Mouse (Mus musculus): ENCODE results near the gene Prm1.
"Not testable (repeated sequence)": the region's sequence is repeated elsewhere in the genome, so short reads cannot be mapped to it uniquely, and the experiment has no call there.

Prm1 gene

GRCm38 (mm10) chr16:10824536-10824935, 18.9 kb upstream of the Prm1 start:
- no peak for DNase-seq (ENCODE audit: low spot score)

- no peak for DNase-seq (ENCODE audit: low spot score)
These were observed 15.7 kb upstream of the Prm1 start for GRCm38 (mm10) chr16:10821387-10821786.

- no peak for DNase-seq (ENCODE audit: low spot score)
These were observed 14.3 kb upstream of the Prm1 start for GRCm38 (mm10) chr16:10819966-10820365.

- no peak for DNase-seq (ENCODE audit: low spot score)
These were observed 13.0 kb upstream of the Prm1 start for GRCm38 (mm10) chr16:10818579-10819135.

- DNase-seq (ENCODE audit: low spot score), result no peak
These were observed 9.2 kb upstream of the Prm1 start for GRCm38 (mm10) chr16:10814864-10815263.

GRCm38 (mm10) chr16:10813726-10814125, 8.1 kb upstream of the Prm1 start:
- no peak for DNase-seq (ENCODE audit: low spot score)

- no peak for DNase-seq (ENCODE audit: low spot score)
These were observed 7.3 kb upstream of the Prm1 start, which contains the start of gene Gm11172 for GRCm38 (mm10) chr16:10812865-10813371. TSS of gene Gm11172 (plus strand) at chr16:10812915.

GRCm38 (mm10) chr16:10810376-10810775, 4.7 kb upstream of the Prm1 start:
- DNase-seq (ENCODE audit: low spot score), result no peak

GRCm38 (mm10) chr16:10802420-10802819, 3.2 kb downstream of the Prm1 start:
- not testable (repeated sequence) for DNase-seq (ENCODE audit: low spot score)

GRCm38 (mm10) chr16:10796034-10796433, 9.6 kb downstream of the Prm1 start, which contains the start of gene Prm2:
TSS of gene Prm2 (minus strand) at chr16:10796134.
- DNase-seq (ENCODE audit: low spot score), result no peak

GRCm38 (mm10) chr16:10790702-10791101, 14.9 kb downstream of the Prm1 start, which contains the start of gene Prm3:
TSS of gene Prm3 (minus strand) at chr16:10790914.
- DNase-seq (ENCODE audit: low spot score), result no peak

- DNase-seq (ENCODE audit: low spot score), result no peak
These were observed 16.8 kb downstream of the Prm1 start for GRCm38 (mm10) chr16:10788866-10789265.

- no peak for DNase-seq (ENCODE audit: low spot score)
These were observed 17.4 kb downstream of the Prm1 start, which contains the start of gene Tnp2 for GRCm38 (mm10) chr16:10788271-10788670. TSS of gene Tnp2 (minus strand) at chr16:10788660.

GRCm38 (mm10) chr16:10787548-10788058, 18.0 kb downstream of the Prm1 start:
- no peak for DNase-seq (ENCODE audit: low spot score)

GRCm38 (mm10) chr16:10786782-10787547, 18.7 kb downstream of the Prm1 start:
- no peak for DNase-seq (ENCODE audit: low spot score)

GRCm38 (mm10) chr16:10786288-10786687, 19.4 kb downstream of the Prm1 start:
- DNase-seq (ENCODE audit: low spot score), result peak; percentile 61

GRCm38 (mm10) chr16:10785371-10786231, 20.0 kb downstream of the Prm1 start, which contains the start of gene Socs1:
TSS of gene Socs1 (minus strand) at chr16:10785536.
- DNase-seq (ENCODE audit: low spot score), result no peak

- peak; percentile 46 for DNase-seq (ENCODE audit: low spot score)
These were observed 20.8 kb downstream of the Prm1 start for GRCm38 (mm10) chr16:10784793-10785370.

- no peak for DNase-seq (ENCODE audit: low spot score)
These were observed 21.5 kb downstream of the Prm1 start for GRCm38 (mm10) chr16:10783883-10784792.

- DNase-seq (ENCODE audit: low spot score), result no peak
These were observed 22.2 kb downstream of the Prm1 start for GRCm38 (mm10) chr16:10783451-10783850.

- DNase-seq (ENCODE audit: low spot score), result no peak
These were observed 22.5 kb downstream of the Prm1 start for GRCm38 (mm10) chr16:10783152-10783434.
